Mouse (Mus musculus) cerebellum, adult 2 months (tissue): ENCODE measurements around the gene 1700029P11Rik.

Experiments
- CTCF ChIP-seq: fragments of 200-500 bp; IDR thresholded peaks from 2 replicates; pipeline ENCODE4 v1.5.1; 2011; ENCODE audit warnings: low read depth, mild to moderate bottlenecking, control low read depth, low read length, moderate library complexity, borderline replicate concordance; ENCODE audit not compliant: insufficient read depth
- POLR2A ChIP-seq: fragments of 200-500 bp; IDR thresholded peaks from 2 replicates; pipeline ENCODE4 v1.6.1; 2011; ENCODE audit warnings: low read length, control low read depth, borderline replicate concordance; ENCODE audit not compliant: insufficient read depth

DNA sequence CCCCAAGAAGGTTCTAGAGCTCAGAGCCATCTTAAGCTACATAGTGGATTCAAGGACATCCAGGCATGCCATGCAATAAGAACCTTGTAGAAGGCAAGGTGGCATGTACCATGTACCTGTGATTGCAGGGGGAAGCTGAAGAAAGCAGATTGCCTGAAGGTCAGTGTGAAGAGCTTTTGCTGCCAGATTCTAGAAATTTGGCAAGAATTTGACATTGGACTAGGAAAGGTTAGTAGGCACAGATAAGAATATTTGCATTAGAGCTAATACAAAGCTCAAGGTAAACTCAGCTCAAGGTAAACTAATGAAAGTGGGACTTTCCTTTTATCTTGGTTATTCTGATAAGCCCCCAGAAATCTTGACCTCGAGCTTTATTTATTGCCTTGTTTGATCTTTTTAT lies 16.1 kb upstream of the 1700029P11Rik start:
- TF ChIP-seq POLR2A (no peak), CTCF (no peak)
